Mouse (Mus musculus): Measurements from ENCODE around the gene Kcnj9. TPM values are rescaled to one million over a fixed set of nuclear protein-coding genes. Genes with fewer than 3 reads are reported as not detected.

The Kcnj9 gene
- polyA plus RNA-seq, 2 experiments, result 0.01 TPM; not detected in 1

DNA sequence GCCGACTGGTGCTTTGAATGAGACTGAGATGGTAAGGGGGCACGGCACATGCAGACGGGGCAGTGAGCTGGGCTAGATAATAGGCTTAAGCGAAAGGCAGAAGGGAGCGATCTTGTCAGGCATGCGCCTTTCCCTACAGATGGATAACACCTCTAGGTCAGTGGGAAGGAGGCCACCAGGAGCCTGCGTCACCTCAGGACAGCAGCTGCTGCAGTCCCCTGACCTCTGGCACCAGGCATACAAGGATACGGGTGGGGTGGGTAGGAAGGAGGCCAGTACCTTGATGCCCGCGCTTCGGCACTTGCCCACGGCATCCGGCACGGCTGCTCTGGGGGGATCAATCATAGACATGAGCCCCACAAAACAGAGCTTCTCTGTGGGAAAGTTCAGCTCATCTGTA is 44.9 kb downstream of the Kcnj9 start:
- H3K27ac ChIP-seq (replicated peaks; ENCODE audit: low read depth, low read length), result no peak overlapping the region

DNA sequence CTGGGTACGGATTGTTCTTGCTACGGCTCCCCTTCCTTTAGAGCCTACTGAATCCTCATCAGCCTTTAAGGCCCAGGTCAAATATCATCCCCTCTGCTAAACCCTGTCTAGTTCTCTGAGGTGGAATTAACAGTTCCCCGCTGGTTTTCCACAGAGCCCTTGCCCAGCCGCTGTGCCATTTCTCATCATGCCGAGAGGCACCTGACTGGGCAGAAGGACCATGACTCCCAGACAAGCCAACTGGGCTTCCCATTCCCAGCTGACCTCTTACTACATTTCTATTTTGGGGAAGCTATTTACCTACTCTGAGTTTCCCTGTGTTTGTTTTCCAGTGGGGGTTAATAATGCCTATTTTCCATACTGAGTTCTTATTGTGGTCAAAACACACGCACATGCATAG is 46.0 kb downstream of the Kcnj9 start:
- Histone ChIP-seq H3K4me2 (replicated peaks; ENCODE audit: low read depth, low read length, severe bottlenecking) (no peak overlapping the region), H3K27me3 (ENCODE audit: control insufficient read depth, insufficient read depth, low read length) (no peaks in the 10 kb centered on the region), H3K4me1 (ENCODE audit: control insufficient read depth, insufficient read depth, low read length) (no peaks in the 10 kb centered on the region), H3K4me3 (replicated peaks; ENCODE audit: low read length) (no peak overlapping the region), H3K36me3 (ENCODE audit: control insufficient read depth, insufficient read depth, low read length) (no peaks in the 10 kb centered on the region), H3K9ac (ENCODE audit: low read depth, low read length, severe bottlenecking) (no peak overlapping the region), H3K9me3 (ENCODE audit: control insufficient read depth, low read length) (no peaks in the 10 kb centered on the region), H3K27ac (replicated peaks; ENCODE audit: low read depth, low read length) (no peak overlapping the region)
- DNase-seq (ENCODE audit: low spot score) (no peak), ATAC-seq (ENCODE audit: low FRiP score, low read depth) (no peak)
- TF ChIP-seq POLR2A (IDR thresholded peaks at IDR 0.05; ENCODE audit: borderline replicate concordance, extremely low read depth, insufficient read depth, insufficient read length), result no peak
- WGBS, result 96% methylated on average over 6 of the region's 6 CpGs

More for the DNA sequence above, 44.9 kb downstream of the Kcnj9 start:
- ATAC-seq (ENCODE audit: low FRiP score, low read depth) (no peak), DNase-seq (ENCODE audit: low spot score) (no peak)
- H3K4me3 ChIP-seq (replicated peaks; ENCODE audit: low read length), result no peak overlapping the region
- 92% methylated on average over 14 of the region's 14 CpGs for WGBS
- H3K9me3 ChIP-seq (ENCODE audit: control insufficient read depth, low read length), result no peaks in the 10 kb centered on the region
- no peak overlapping the region for H3K4me2 ChIP-seq (replicated peaks; ENCODE audit: low read depth, low read length, severe bottlenecking)
- H3K9ac ChIP-seq (ENCODE audit: low read depth, low read length, severe bottlenecking), result no peak overlapping the region
- no peaks in the 10 kb centered on the region for H3K27me3 ChIP-seq (ENCODE audit: control insufficient read depth, insufficient read depth, low read length)
- no peaks in the 10 kb centered on the region for H3K36me3 ChIP-seq (ENCODE audit: control insufficient read depth, insufficient read depth, low read length)
- TF ChIP-seq POLR2A (IDR thresholded peaks at IDR 0.05; ENCODE audit: borderline replicate concordance, extremely low read depth, insufficient read depth, insufficient read length), result no peak
- H3K4me1 ChIP-seq (ENCODE audit: control insufficient read depth, insufficient read depth, low read length), result no peaks in the 10 kb centered on the region

DNA sequence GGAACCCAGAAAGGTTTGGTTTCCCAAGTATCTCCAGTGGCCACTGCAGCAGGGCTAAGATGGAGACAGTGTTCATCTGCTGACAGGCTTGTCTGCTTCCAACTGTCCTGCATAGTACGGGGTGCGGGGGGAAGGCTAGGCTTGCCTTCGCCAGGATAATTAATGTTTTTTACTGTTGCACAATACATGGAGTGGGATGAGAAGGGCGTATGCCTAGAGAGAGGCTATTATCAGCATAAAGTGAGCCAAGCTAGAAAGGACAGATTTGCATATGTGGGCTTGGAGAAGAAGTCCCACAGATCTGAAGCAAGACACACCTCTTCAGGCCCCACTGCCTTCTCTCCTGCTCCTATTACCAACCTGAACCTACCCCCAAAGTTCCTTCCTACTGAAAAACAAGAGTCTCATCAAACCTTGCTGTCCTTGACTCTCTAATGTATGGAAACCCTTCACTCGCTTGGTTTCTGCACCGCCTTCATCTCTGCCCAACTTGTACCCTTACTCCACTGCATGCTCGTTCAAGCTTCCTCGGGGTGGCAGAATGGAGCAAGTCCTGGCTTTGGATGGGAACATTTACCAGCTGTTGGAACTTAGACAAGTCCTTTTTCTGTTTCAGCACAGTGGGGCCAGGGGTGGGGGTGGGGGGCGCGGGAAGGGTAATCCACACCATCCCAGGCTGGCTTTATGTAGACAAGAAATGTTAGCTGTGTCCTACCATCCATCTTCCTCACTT is 47.4 kb downstream of the Kcnj9 start:
- no peak for TF ChIP-seq POLR2A (IDR thresholded peaks at IDR 0.05; ENCODE audit: borderline replicate concordance, extremely low read depth, insufficient read depth, insufficient read length)
- 79% methylated on average over 10 of the region's 10 CpGs for WGBS
- no peak overlapping the region for H3K9ac ChIP-seq (ENCODE audit: low read depth, low read length, severe bottlenecking)
- no peaks in the 10 kb centered on the region for H3K4me1 ChIP-seq (ENCODE audit: control insufficient read depth, insufficient read depth, low read length)
- no peaks in the 10 kb centered on the region for H3K27me3 ChIP-seq (ENCODE audit: control insufficient read depth, insufficient read depth, low read length)
- no peak overlapping the region for H3K4me2 ChIP-seq (replicated peaks; ENCODE audit: low read depth, low read length, severe bottlenecking)
- H3K4me3 ChIP-seq (replicated peaks; ENCODE audit: low read length), result no peak overlapping the region
- no peak for DNase-seq (ENCODE audit: low spot score)
- H3K27ac ChIP-seq (replicated peaks; ENCODE audit: low read depth, low read length), result no peak overlapping the region
- H3K36me3 ChIP-seq (ENCODE audit: control insufficient read depth, insufficient read depth, low read length), result no peaks in the 10 kb centered on the region
- H3K9me3 ChIP-seq (ENCODE audit: control insufficient read depth, low read length), result no peaks in the 10 kb centered on the region
- no peak for ATAC-seq (ENCODE audit: low FRiP score, low read depth)

DNA sequence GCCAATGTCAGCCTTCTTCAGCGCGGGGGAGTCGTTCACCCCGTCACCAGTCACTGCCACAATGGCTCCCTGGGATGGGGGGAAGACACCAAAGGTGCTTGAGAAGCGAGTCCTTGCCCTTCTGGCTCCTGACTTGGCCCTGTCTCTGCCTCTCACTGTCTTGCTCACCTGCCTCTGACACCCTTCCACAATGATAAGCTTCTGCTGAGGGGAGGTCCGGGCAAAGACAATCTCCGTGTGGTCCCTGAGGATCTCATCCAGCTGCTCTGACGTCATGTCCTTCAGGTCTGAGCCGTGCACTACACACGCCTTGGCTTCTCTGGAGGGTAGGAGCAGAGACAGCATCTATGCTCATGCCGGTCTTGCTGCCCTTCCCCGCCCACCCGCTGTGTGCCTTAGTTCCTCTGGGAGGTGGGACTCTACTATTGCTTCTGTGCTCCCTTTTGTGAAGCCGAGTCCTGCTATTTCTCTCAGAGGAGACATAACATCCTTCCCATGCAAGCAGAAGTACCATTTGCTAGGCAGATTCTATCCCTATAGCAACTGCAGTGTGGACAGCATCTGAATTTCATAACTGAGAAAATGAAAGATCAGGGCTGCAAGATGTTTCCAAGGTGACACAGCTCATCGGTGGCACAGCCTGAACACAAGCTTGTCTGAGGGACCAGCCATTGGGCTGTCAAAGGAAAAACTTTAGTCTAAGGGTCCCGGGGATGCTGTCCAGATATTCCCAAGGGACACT is 49.2 kb downstream of the Kcnj9 start:
- ATAC-seq (ENCODE audit: low FRiP score, low read depth) (no peak), DNase-seq (ENCODE audit: low spot score) (no peak)
- Histone ChIP-seq H3K36me3 (ENCODE audit: control insufficient read depth, insufficient read depth, low read length) (no peaks in the 10 kb centered on the region), H3K9me3 (ENCODE audit: control insufficient read depth, low read length) (no peaks in the 10 kb centered on the region), H3K4me2 (replicated peaks; ENCODE audit: low read depth, low read length, severe bottlenecking) (no peak overlapping the region), H3K4me1 (ENCODE audit: control insufficient read depth, insufficient read depth, low read length) (no peaks in the 10 kb centered on the region), H3K9ac (ENCODE audit: low read depth, low read length, severe bottlenecking) (no peak overlapping the region), H3K27me3 (ENCODE audit: control insufficient read depth, insufficient read depth, low read length) (no peaks in the 10 kb centered on the region), H3K4me3 (replicated peaks; ENCODE audit: low read length) (no peak overlapping the region), H3K27ac (replicated peaks; ENCODE audit: low read depth, low read length) (no peak overlapping the region)
- WGBS, result 85% methylated on average over 16 of the region's 16 CpGs
- TF ChIP-seq POLR2A (IDR thresholded peaks at IDR 0.05; ENCODE audit: borderline replicate concordance, extremely low read depth, insufficient read depth, insufficient read length), result no peak

DNA sequence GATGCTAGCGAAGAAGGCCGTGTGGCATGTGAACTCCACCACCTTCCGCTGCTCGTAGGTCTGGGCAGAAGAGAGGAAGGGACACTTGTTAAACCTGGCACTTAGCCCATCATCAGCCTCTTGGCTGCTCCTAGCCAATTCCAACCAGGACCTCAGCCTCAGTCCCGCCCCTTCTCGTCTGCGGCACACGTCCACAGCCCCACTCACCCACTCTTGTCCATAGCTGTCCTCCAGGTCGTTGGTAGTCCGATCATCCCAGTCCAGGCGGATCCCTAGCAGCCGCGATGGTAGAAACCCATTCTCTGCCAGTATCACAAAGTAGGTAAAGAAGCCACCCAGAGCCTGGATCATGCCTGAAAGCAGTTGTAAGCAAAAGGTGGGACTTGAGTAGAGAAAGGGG is 50.8 kb downstream of the Kcnj9 start:
- TF ChIP-seq POLR2A (IDR thresholded peaks at IDR 0.05; ENCODE audit: borderline replicate concordance, extremely low read depth, insufficient read depth, insufficient read length), result no peak
- H3K27me3 ChIP-seq (ENCODE audit: control insufficient read depth, insufficient read depth, low read length), result no peaks in the 10 kb centered on the region
- 92% methylated on average over 13 of the region's 13 CpGs for WGBS
- no peak overlapping the region for H3K4me3 ChIP-seq (replicated peaks; ENCODE audit: low read length)
- no peak overlapping the region for H3K9ac ChIP-seq (ENCODE audit: low read depth, low read length, severe bottlenecking)
- H3K27ac ChIP-seq (replicated peaks; ENCODE audit: low read depth, low read length), result no peak overlapping the region
- DNase-seq (ENCODE audit: low spot score) (no peak), ATAC-seq (ENCODE audit: low FRiP score, low read depth) (no peak)
- no peaks in the 10 kb centered on the region for H3K9me3 ChIP-seq (ENCODE audit: control insufficient read depth, low read length)
- no peaks in the 10 kb centered on the region for H3K36me3 ChIP-seq (ENCODE audit: control insufficient read depth, insufficient read depth, low read length)
- no peak overlapping the region for H3K4me2 ChIP-seq (replicated peaks; ENCODE audit: low read depth, low read length, severe bottlenecking)
- no peaks in the 10 kb centered on the region for H3K4me1 ChIP-seq (ENCODE audit: control insufficient read depth, insufficient read depth, low read length)
